Mouse (Mus musculus) hindbrain, postnatal 0 days (tissue): ENCODE measurements around the gene Pold1. TPM values are rescaled to one million over a fixed set of nuclear protein-coding genes. Genes with fewer than 3 reads are reported as not detected.

Experiments used
- ATAC-seq: fragments of 200-750 bp; cut with Nextera tagmentation; 2 replicates; pipeline ENCODE4 v1.8.0; 2017; ENCODE audit warnings: mild to moderate bottlenecking, moderate TSS enrichment, moderate library complexity
- DNase-seq: peaks from one replicate; pipeline ENCODE4 v3.0.0-alpha.2; 2015; ENCODE audit warnings: low spot score
- H3K27ac ChIP-seq: fragments of 300-500 bp; sonication (generic); 2 replicates; pipeline ENCODE4 v1.5.1; 2014; ENCODE audit warnings: mild to moderate bottlenecking
- H3K27me3 ChIP-seq: fragments of 300-500 bp; sonication (generic); 2 replicates; pipeline ENCODE4 v1.6.1; 2014; ENCODE audit warnings: low read length, mixed read lengths; ENCODE audit not compliant: insufficient read depth
- H3K36me3 ChIP-seq: fragments of 300-500 bp; sonication (generic); 2 replicates; pipeline ENCODE4 v1.6.1; 2014; ENCODE audit warnings: low read length, mixed read lengths; ENCODE audit not compliant: insufficient read depth
- H3K4me1 ChIP-seq: fragments of 300-500 bp; sonication (generic); 2 replicates; pipeline ENCODE4 v1.6.1; 2014; ENCODE audit warnings: antibody characterized with exemption, low read length, mixed read lengths; ENCODE audit not compliant: insufficient read depth
- H3K4me2 ChIP-seq: fragments of 300-500 bp; sonication (generic); 2 replicates; pipeline ENCODE4 v1.6.1; 2014; ENCODE audit warnings: low read depth, mild to moderate bottlenecking, low read length, moderate library complexity, mixed read lengths
- H3K4me3 ChIP-seq: fragments of 300-500 bp; sonication (generic); 2 replicates; pipeline ENCODE4 v1.5.1; 2014; ENCODE audit warnings: low read length
- H3K9ac ChIP-seq: fragments of 300-500 bp; sonication (generic); replicated peaks from 2 replicates; pipeline ENCODE4 v1.6.1; 2014; ENCODE audit warnings: mild to moderate bottlenecking, low read length, moderate library complexity, mixed read lengths
- H3K9me3 ChIP-seq: fragments of 300-500 bp; sonication (generic); 2 replicates; pipeline ENCODE4 v1.6.1; 2016; ENCODE audit warnings: low read length, mixed read lengths
- CTCF ChIP-seq: IDR thresholded peaks from 2 replicates; pipeline ENCODE4 v1.5.1; 2016; ENCODE audit warnings: antibody characterized with exemption, control low read depth, low read depth
- WGBS: fragments of 180-500 bp; shearing (Covaris S2); extraction: QIAGEN DNeasy Blood & Tissue Kit; methylation state at CpG from one replicate; pipeline ENCODE4 v1.1.7; 2014; 5-methylcytosine and 5-hydroxymethylcytosine counted together
- polyA plus RNA-seq: library from polyadenylated mRNA; unstranded; fragments of >200 nt; fragmentation: Nextera tagmentation; extraction: Ambion mirVana; gene quantifications from 2 replicates; pipeline ENCODE4 v1.2.1, GENCODE M21; 2015
- total RNA-seq: library from RNA; depleted of rRNA; stranded (reverse); fragments of >200 nt; gene quantifications from 2 replicates; pipeline ENCODE4 v1.2.3, GENCODE M21; 2014

Gene Pold1
- total and polyA plus RNA-seq, 2 experiments from 2014 or later, result 18.7 to 30.0 TPM

- Histone ChIP-seq H3K4me2 (no peak overlapping the region), H3K9me3 (no peaks in the 10 kb centered on the region), H3K27ac (no peak overlapping the region), H3K4me1 (no peaks in the 10 kb centered on the region), H3K27me3 (no peaks in the 10 kb centered on the region), H3K36me3 (peaks cover 10% of the 10 kb centered on the region), H3K4me3 (no peak overlapping the region), H3K9ac (no peak overlapping the region)
- 94% methylated on average over 41 of the region's 41 CpGs for WGBS
- DNase-seq (no peak), ATAC-seq (no peak)
- no peak for TF ChIP-seq CTCF
Measured at GRCm38 (mm10) chr7:44538756-44539624, 9.7 kb downstream of the Pold1 start.

GRCm38 (mm10) chr7:44537496-44537895 lies 11.2 kb downstream of the Pold1 start:
- Histone ChIP-seq H3K4me1 (no peaks in the 10 kb centered on the region), H3K4me3 (no peak overlapping the region), H3K27ac (no peak overlapping the region), H3K36me3 (peaks cover 10% of the 10 kb centered on the region), H3K9me3 (no peaks in the 10 kb centered on the region), H3K9ac (no peak overlapping the region), H3K27me3 (no peaks in the 10 kb centered on the region), H3K4me2 (no peak overlapping the region)
- TF ChIP-seq CTCF, result no peak
- DNase-seq (no peak), ATAC-seq (no peak)
- 74% methylated on average over 13 of the region's 13 CpGs for WGBS

GRCm38 (mm10) chr7:44537009-44537408 lies 11.6 kb downstream of the Pold1 start:
- Histone ChIP-seq H3K4me3 (no peak overlapping the region), H3K27me3 (no peaks in the 10 kb centered on the region), H3K9ac (no peak overlapping the region), H3K27ac (no peak overlapping the region), H3K4me1 (no peaks in the 10 kb centered on the region), H3K36me3 (peaks cover 10% of the 10 kb centered on the region), H3K9me3 (no peaks in the 10 kb centered on the region), H3K4me2 (no peak overlapping the region)
- no peak for TF ChIP-seq CTCF
- DNase-seq (no peak), ATAC-seq (no peak)
- WGBS, result 71% methylated on average over 7 of the region's 7 CpGs

- peaks cover 10% of the 10 kb centered on the region for H3K36me3 ChIP-seq
- H3K27me3 ChIP-seq, result no peaks in the 10 kb centered on the region
- H3K4me2 ChIP-seq, result no peak overlapping the region
- DNase-seq (peak; percentile 24), ATAC-seq (no peak)
- no peaks in the 10 kb centered on the region for H3K9me3 ChIP-seq
- H3K9ac ChIP-seq, result no peak overlapping the region
- no peak overlapping the region for H3K27ac ChIP-seq
- no peaks in the 10 kb centered on the region for H3K4me1 ChIP-seq
- WGBS, result 65% methylated on average over 6 of the region's 6 CpGs
- TF ChIP-seq CTCF, result no peak
- H3K4me3 ChIP-seq, result no peak overlapping the region
Measured at GRCm38 (mm10) chr7:44536590-44536968, 12.1 kb downstream of the Pold1 start.

GRCm38 (mm10) chr7:44535657-44536589 lies 12.7 kb downstream of the Pold1 start:
- no peak for DNase-seq
- no peak overlapping the region for H3K9ac ChIP-seq
- no peak overlapping the region for H3K4me3 ChIP-seq
- H3K4me2 ChIP-seq, result no peak overlapping the region
- no peaks in the 10 kb centered on the region for H3K27me3 ChIP-seq
- 95% methylated on average over 27 of the region's 27 CpGs for WGBS
- no peak for ATAC-seq
- H3K4me1 ChIP-seq, result no peaks in the 10 kb centered on the region
- peaks cover 10% of the 10 kb centered on the region for H3K36me3 ChIP-seq
- no peak for TF ChIP-seq CTCF
- no peak overlapping the region for H3K27ac ChIP-seq
- no peaks in the 10 kb centered on the region for H3K9me3 ChIP-seq

GRCm38 (mm10) chr7:44534656-44535441 lies 13.8 kb downstream of the Pold1 start:
- peak; percentile 47 for TF ChIP-seq CTCF
- Histone ChIP-seq H3K9me3 (no peaks in the 10 kb centered on the region), H3K9ac (no peak overlapping the region), H3K4me2 (no peak overlapping the region), H3K27me3 (no peaks in the 10 kb centered on the region), H3K27ac (no peak overlapping the region), H3K4me3 (no peak overlapping the region), H3K4me1 (no peaks in the 10 kb centered on the region), H3K36me3 (peaks cover 10% of the 10 kb centered on the region)
- ATAC-seq, result no peak
- 84% methylated on average over 19 of the region's 19 CpGs for WGBS
- DNase-seq, result no peak
